Mouse (Mus musculus): ENCODE data around the gene Men1. TPM values are rescaled to one million over a fixed set of nuclear protein-coding genes. Genes with fewer than 3 reads are reported as not detected.

Men1 gene
- polyA plus RNA-seq, 1 experiment from 2014 or later = 49.7 TPM

DNA sequence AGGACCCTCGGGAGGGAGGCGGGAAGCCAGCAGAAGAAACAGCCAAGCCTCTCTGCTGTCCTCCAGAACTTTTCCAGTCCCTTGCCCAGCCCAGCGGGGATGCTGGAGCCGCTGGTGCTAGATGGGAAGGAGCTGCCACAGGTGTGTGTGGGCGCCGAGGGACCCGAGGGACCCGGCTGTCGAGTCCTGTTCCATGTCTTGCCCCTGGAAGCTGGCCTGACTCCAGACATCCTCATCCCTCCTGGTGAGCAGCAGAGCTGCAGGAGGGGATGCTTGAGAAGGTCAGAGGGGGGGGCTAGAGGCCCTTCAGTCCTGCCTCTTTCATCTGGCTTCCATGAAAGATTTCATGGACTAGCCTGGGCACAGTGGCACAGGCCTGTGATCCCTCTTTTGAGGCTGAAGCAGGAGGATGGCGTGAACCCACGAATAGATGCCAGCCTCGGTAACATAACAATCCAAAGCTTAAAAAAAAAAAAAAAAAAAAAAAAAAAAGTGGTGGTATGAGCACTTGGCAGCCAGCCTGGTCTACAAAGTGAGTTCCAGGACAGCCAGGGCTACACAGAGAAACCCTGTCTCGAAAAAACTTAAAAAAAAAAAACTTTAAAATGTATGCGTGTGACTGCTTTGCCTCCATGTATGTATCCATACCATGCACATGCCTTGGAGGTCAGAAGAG is 16.8 kb downstream of the Men1 start:
- no peak overlapping the region for H3K4me2 ChIP-seq (ENCODE audit: low read depth, low read length)
- DNase-seq (ENCODE audit: low spot score) (no peak), ATAC-seq (replicated peaks; ENCODE audit: insufficient number of reproducible peaks, low FRiP score, low TSS enrichment, low read depth) (no peak)
- 62% methylated on average over 14 of the region's 14 CpGs for WGBS
- no peak overlapping the region for H3K9ac ChIP-seq (replicated peaks; ENCODE audit: low read length)
- no peak overlapping the region for H3K27ac ChIP-seq (replicated peaks; ENCODE audit: low read depth, low read length)
- no peaks in the 10 kb centered on the region for H3K27me3 ChIP-seq (ENCODE audit: control insufficient read depth, insufficient read depth, low read length)
- no peaks in the 10 kb centered on the region for H3K9me3 ChIP-seq (replicated peaks; ENCODE audit: control insufficient read depth, low read length)
- peaks cover under 1% of the 10 kb centered on the region for H3K36me3 ChIP-seq (replicated peaks; ENCODE audit: control insufficient read depth, insufficient read depth, low read depth, low read length)
- peaks cover 2% of the 10 kb centered on the region; the same call in 1 of the 2 replicates for H3K4me1 ChIP-seq (ENCODE audit: control insufficient read depth, insufficient read depth, low read length)
- H3K4me3 ChIP-seq (ENCODE audit: low read depth, low read length) = no peak overlapping the region

DNA sequence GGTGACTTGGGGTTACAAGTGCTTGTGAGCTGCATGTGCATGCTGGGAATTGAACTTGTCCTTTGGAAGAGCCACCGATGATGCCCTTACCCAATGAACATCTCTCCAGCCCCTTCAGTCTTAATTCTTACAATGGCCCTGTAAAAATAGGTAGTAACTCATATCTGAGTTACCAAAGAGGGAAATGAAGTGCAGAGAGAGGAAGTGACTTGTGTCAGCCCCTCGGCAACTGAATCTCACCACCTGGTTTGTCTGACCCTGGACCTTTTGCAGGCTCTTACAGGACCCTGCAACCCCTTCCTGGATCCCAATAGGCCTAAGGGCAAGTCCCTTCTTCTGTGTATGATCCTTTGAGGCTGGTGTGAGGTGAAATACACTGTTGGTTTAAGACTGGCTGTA is 17.3 kb downstream of the Men1 start:
- 79% methylated on average over 2 of the region's 2 CpGs for WGBS
- no peaks in the 10 kb centered on the region for H3K9me3 ChIP-seq (replicated peaks; ENCODE audit: control insufficient read depth, low read length)
- no peaks in the 10 kb centered on the region for H3K27me3 ChIP-seq (ENCODE audit: control insufficient read depth, insufficient read depth, low read length)
- no peak for ATAC-seq (replicated peaks; ENCODE audit: insufficient number of reproducible peaks, low FRiP score, low TSS enrichment, low read depth)
- peaks cover 2% of the 10 kb centered on the region; the same call in 1 of the 2 replicates for H3K4me1 ChIP-seq (ENCODE audit: control insufficient read depth, insufficient read depth, low read length)
- H3K36me3 ChIP-seq (replicated peaks; ENCODE audit: control insufficient read depth, insufficient read depth, low read depth, low read length) = no peaks in the 10 kb centered on the region; the same call in 1 of the 2 replicates
- H3K27ac ChIP-seq (replicated peaks; ENCODE audit: low read depth, low read length) = no peak overlapping the region
- H3K9ac ChIP-seq (replicated peaks; ENCODE audit: low read length) = no peak overlapping the region
- no peak overlapping the region for H3K4me2 ChIP-seq (ENCODE audit: low read depth, low read length)
- DNase-seq (ENCODE audit: low spot score) = no peak
- no peak overlapping the region for H3K4me3 ChIP-seq (ENCODE audit: low read depth, low read length)

- H3K4me2 ChIP-seq (ENCODE audit: low read depth, low read length) = no peak overlapping the region
- ATAC-seq (replicated peaks; ENCODE audit: insufficient number of reproducible peaks, low FRiP score, low TSS enrichment, low read depth) (no peak), DNase-seq (ENCODE audit: low spot score) (no peak)
- WGBS = 80% methylated on average over 7 of the region's 7 CpGs
- no peaks in the 10 kb centered on the region; the same call in 1 of the 2 replicates for H3K36me3 ChIP-seq (replicated peaks; ENCODE audit: control insufficient read depth, insufficient read depth, low read depth, low read length)
- H3K9ac ChIP-seq (replicated peaks; ENCODE audit: low read length) = no peak overlapping the region
- no peak overlapping the region for H3K4me3 ChIP-seq (ENCODE audit: low read depth, low read length)
- H3K4me1 ChIP-seq (ENCODE audit: control insufficient read depth, insufficient read depth, low read length) = peaks cover 2% of the 10 kb centered on the region; the same call in 1 of the 2 replicates
- H3K27me3 ChIP-seq (ENCODE audit: control insufficient read depth, insufficient read depth, low read length) = no peaks in the 10 kb centered on the region
- H3K9me3 ChIP-seq (replicated peaks; ENCODE audit: control insufficient read depth, low read length) = no peaks in the 10 kb centered on the region
- no peak overlapping the region for H3K27ac ChIP-seq (replicated peaks; ENCODE audit: low read depth, low read length)
Observed at GRCm38 (mm10) chr19:6354030-6354429, 19.3 kb downstream of the Men1 start.

DNA sequence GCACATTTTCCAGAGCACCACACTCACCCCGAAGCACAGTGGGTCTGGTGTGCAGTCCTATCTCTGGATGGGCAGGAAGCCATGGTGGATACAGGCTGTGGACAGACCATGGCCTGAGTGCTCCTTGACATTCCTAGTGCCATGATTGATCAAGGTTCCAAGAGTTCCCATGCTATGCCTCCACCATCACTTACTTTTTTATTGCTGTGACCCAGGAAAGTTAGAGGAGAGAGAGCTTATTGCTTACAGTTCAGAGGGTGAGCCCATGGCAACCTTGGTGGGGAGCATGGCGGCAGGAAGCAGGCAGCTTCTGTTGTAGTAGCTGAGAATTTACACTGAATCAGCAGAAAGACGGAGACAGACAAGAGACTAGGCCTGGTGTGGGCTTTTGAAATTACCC is 26.5 kb downstream of the Men1 start:
- Histone ChIP-seq H3K4me2 (ENCODE audit: low read depth, low read length) (no peak overlapping the region), H3K27me3 (ENCODE audit: control insufficient read depth, insufficient read depth, low read length) (no peaks in the 10 kb centered on the region), H3K4me3 (ENCODE audit: low read depth, low read length) (no peak overlapping the region), H3K36me3 (replicated peaks; ENCODE audit: control insufficient read depth, insufficient read depth, low read depth, low read length) (no peaks in the 10 kb centered on the region), H3K4me1 (ENCODE audit: control insufficient read depth, insufficient read depth, low read length) (no peaks in the 10 kb centered on the region), H3K9me3 (replicated peaks; ENCODE audit: control insufficient read depth, low read length) (no peaks in the 10 kb centered on the region), H3K27ac (replicated peaks; ENCODE audit: low read depth, low read length) (no peak overlapping the region), H3K9ac (replicated peaks; ENCODE audit: low read length) (no peak overlapping the region)
- 91% methylated on average over 3 of the region's 3 CpGs for WGBS
- ATAC-seq (replicated peaks; ENCODE audit: insufficient number of reproducible peaks, low FRiP score, low TSS enrichment, low read depth) (no peak), DNase-seq (ENCODE audit: low spot score) (no peak)

DNA sequence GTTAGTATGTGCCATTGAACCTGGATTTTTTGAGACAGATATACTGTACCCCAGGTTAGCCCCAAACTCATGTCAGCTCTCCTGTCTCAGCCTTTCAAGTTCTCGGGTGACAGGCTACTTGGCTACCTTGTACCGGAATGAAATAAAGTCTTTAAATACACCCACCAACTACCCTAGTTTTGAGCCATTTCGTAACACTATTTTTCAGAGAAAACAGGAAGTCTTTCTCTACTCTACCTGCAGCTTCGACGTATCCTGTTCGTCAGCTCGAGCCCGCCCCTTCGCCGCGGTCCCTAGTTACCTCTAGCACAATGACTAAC is 28.3 kb downstream of the Men1 start:
- Histone ChIP-seq H3K9ac (replicated peaks; ENCODE audit: low read length) (no peak overlapping the region), H3K4me1 (ENCODE audit: control insufficient read depth, insufficient read depth, low read length) (no peaks in the 10 kb centered on the region), H3K27ac (replicated peaks; ENCODE audit: low read depth, low read length) (no peak overlapping the region), H3K9me3 (replicated peaks; ENCODE audit: control insufficient read depth, low read length) (no peaks in the 10 kb centered on the region), H3K4me3 (ENCODE audit: low read depth, low read length) (peak overlapping the region; percentile 98), H3K36me3 (replicated peaks; ENCODE audit: control insufficient read depth, insufficient read depth, low read depth, low read length) (peaks cover 9% of the 10 kb centered on the region), H3K4me2 (ENCODE audit: low read depth, low read length) (peak overlapping the region; percentile 8; the same call in 1 of the 2 replicates), H3K27me3 (ENCODE audit: control insufficient read depth, insufficient read depth, low read length) (no peaks in the 10 kb centered on the region)
- 1% methylated on average over 11 of the region's 11 CpGs for WGBS
- DNase-seq (ENCODE audit: low spot score) (no peak), ATAC-seq (replicated peaks; ENCODE audit: insufficient number of reproducible peaks, low FRiP score, low TSS enrichment, low read depth) (no peak; the same call in 1 of the 2 replicates)

- no peaks in the 10 kb centered on the region for H3K4me1 ChIP-seq (ENCODE audit: control insufficient read depth, insufficient read depth, low read length)
- WGBS = 1% methylated on average over 85 of the region's 85 CpGs
- H3K27me3 ChIP-seq (ENCODE audit: control insufficient read depth, insufficient read depth, low read length) = no peaks in the 10 kb centered on the region
- H3K27ac ChIP-seq (replicated peaks; ENCODE audit: low read depth, low read length) = peak within 1 kb of the TSS; percentile 98
- peak; percentile 100 for DNase-seq (ENCODE audit: low spot score)
- H3K4me3 ChIP-seq (ENCODE audit: low read depth, low read length) = peak within 1 kb of the TSS; percentile 98
- peak; percentile 99 for ATAC-seq (replicated peaks; ENCODE audit: insufficient number of reproducible peaks, low FRiP score, low TSS enrichment, low read depth)
- H3K4me2 ChIP-seq (ENCODE audit: low read depth, low read length) = peak within 1 kb of the TSS; percentile 55
- H3K36me3 ChIP-seq (replicated peaks; ENCODE audit: control insufficient read depth, insufficient read depth, low read depth, low read length) = peaks cover 9% of the 10 kb centered on the region
- H3K9ac ChIP-seq (replicated peaks; ENCODE audit: low read length) = peak within 1 kb of the TSS; percentile 96
- no peaks in the 10 kb centered on the region for H3K9me3 ChIP-seq (replicated peaks; ENCODE audit: control insufficient read depth, low read length)
Observed at GRCm38 (mm10) chr19:6363411-6364240, 28.8 kb downstream of the Men1 start, which contains the start of gene Sf1. TSS of gene Sf1 (plus strand) at chr19:6363690.

DNA sequence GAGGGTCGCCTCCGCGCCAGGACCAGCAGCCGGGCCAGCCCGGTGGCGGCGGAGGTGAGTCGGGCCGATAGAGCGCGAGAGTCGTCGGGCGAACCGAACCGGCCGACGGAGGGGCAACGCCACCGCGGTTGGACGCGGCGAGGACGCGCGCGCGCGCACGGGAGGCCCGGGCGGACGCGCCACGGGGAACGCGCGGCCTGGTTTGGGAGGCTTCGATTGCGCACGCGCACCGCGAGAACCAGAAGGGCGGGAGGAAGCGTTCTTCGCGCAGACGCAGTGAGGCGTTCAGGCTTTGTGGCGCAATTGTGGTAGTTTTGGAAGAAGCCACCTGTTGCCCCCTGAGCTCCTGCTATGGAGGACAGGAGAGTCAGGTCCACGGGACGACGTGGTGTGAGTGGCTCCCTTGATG is 29.5 kb downstream of the Men1 start:
- peak overlapping the region; percentile 96 for H3K9ac ChIP-seq (replicated peaks; ENCODE audit: low read length)
- no peak for ATAC-seq (replicated peaks; ENCODE audit: insufficient number of reproducible peaks, low FRiP score, low TSS enrichment, low read depth)
- peaks cover 10% of the 10 kb centered on the region for H3K36me3 ChIP-seq (replicated peaks; ENCODE audit: control insufficient read depth, insufficient read depth, low read depth, low read length)
- peak overlapping the region; percentile 55 for H3K4me2 ChIP-seq (ENCODE audit: low read depth, low read length)
- H3K27me3 ChIP-seq (ENCODE audit: control insufficient read depth, insufficient read depth, low read length) = no peaks in the 10 kb centered on the region
- under 1% methylated on average over 55 of the region's 55 CpGs for WGBS
- DNase-seq (ENCODE audit: low spot score) = peak; percentile 92
- H3K4me1 ChIP-seq (ENCODE audit: control insufficient read depth, insufficient read depth, low read length) = no peaks in the 10 kb centered on the region
- H3K9me3 ChIP-seq (replicated peaks; ENCODE audit: control insufficient read depth, low read length) = no peaks in the 10 kb centered on the region
- H3K27ac ChIP-seq (replicated peaks; ENCODE audit: low read depth, low read length) = peak overlapping the region; percentile 98
- peak overlapping the region; percentile 98 for H3K4me3 ChIP-seq (ENCODE audit: low read depth, low read length)

DNA sequence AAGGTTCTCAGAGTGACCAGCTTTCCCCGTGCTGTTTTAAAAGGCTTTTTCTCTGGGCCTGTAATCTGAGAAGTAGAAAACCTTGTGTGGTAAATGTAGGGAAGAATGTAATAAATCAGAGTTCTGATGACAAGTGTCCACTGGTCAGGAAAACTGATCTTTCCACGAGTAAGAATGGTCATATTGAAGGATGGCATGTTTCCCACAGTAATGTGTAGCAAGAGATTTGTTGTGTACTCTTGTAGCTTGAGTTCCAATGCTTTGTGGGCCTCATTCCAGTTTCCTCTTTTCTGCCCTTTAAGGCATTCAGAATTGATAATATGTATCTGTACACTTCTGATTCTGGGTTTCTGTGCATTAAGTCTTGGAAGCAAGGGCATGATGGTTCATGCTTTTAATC is 30.1 kb downstream of the Men1 start:
- no peaks in the 10 kb centered on the region for H3K4me1 ChIP-seq (ENCODE audit: control insufficient read depth, insufficient read depth, low read length)
- H3K27me3 ChIP-seq (ENCODE audit: control insufficient read depth, insufficient read depth, low read length) = no peaks in the 10 kb centered on the region
- peak overlapping the region; percentile 96 for H3K9ac ChIP-seq (replicated peaks; ENCODE audit: low read length)
- peaks cover 12% of the 10 kb centered on the region for H3K36me3 ChIP-seq (replicated peaks; ENCODE audit: control insufficient read depth, insufficient read depth, low read depth, low read length)
- DNase-seq (ENCODE audit: low spot score) = no peak
- H3K4me3 ChIP-seq (ENCODE audit: low read depth, low read length) = peak overlapping the region; percentile 98
- H3K9me3 ChIP-seq (replicated peaks; ENCODE audit: control insufficient read depth, low read length) = no peaks in the 10 kb centered on the region
- WGBS = 2% methylated on average over 2 of the region's 2 CpGs
- peak overlapping the region; percentile 55 for H3K4me2 ChIP-seq (ENCODE audit: low read depth, low read length)
- no peak overlapping the region for H3K27ac ChIP-seq (replicated peaks; ENCODE audit: low read depth, low read length)
- no peak for ATAC-seq (replicated peaks; ENCODE audit: insufficient number of reproducible peaks, low FRiP score, low TSS enrichment, low read depth)
